Mouse (Mus musculus) midbrain, embryonic 15.5 days (tissue): ENCODE results near the gene Krtap4-8. TPM values are rescaled to one million over a fixed set of nuclear protein-coding genes. Genes with fewer than 3 reads are reported as not detected.

Experiments
- polyA plus RNA-seq: library from polyadenylated mRNA; unstranded; fragments of >200 nt; fragmentation: Nextera tagmentation; extraction: Ambion mirVana; gene quantifications from 2 replicates; pipeline ENCODE4 v1.2.1, GENCODE M21; 2015

The Krtap4-8 gene
- polyA plus RNA-seq, 1 experiment from 2014 or later = not detected

Other genes starting within 250 kb of the Krtap4-8 start
- not detected in 2 replicates for gene Krt40, start 237.5 kb downstream of the Krtap4-8 start, polyA plus RNA-seq
- gene Krtap3-3, start 229.8 kb downstream of the Krtap4-8 start, polyA plus RNA-seq = not detected in 2 replicates
- gene Krtap3-2, start 223.9 kb downstream of the Krtap4-8 start, polyA plus RNA-seq = not detected in 2 replicates
- gene Gm11939, start 221.2 kb downstream of the Krtap4-8 start, polyA plus RNA-seq = not detected in 2 replicates
- not detected in 2 replicates for gene Krtap3-1, start 214.1 kb downstream of the Krtap4-8 start, polyA plus RNA-seq
- gene Krtap1-5, start 199.7 kb downstream of the Krtap4-8 start, polyA plus RNA-seq = not detected in 2 replicates
- gene Krtap1-4, start 197.1 kb downstream of the Krtap4-8 start, polyA plus RNA-seq = not detected in 2 replicates
- gene Krtap1-3, start 189.4 kb downstream of the Krtap4-8 start, polyA plus RNA-seq = not detected in 2 replicates
- gene Krtap9-3, start 182.6 kb downstream of the Krtap4-8 start, polyA plus RNA-seq = not detected in 2 replicates
- not detected in 2 replicates for gene Gm11938, start 177.4 kb downstream of the Krtap4-8 start, polyA plus RNA-seq
- gene Gm11937, start 170.5 kb downstream of the Krtap4-8 start, polyA plus RNA-seq = not detected in 2 replicates
- not detected in 2 replicates for gene Krtap2-4, start 165.9 kb downstream of the Krtap4-8 start, polyA plus RNA-seq
- not detected in 2 replicates for gene Gm11562, start 160.3 kb downstream of the Krtap4-8 start, polyA plus RNA-seq
- not detected in 2 replicates for gene Krtap4-1, start 152.5 kb downstream of the Krtap4-8 start, polyA plus RNA-seq
- gene Krtap4-2, start 145.6 kb downstream of the Krtap4-8 start, polyA plus RNA-seq = not detected in 2 replicates
- not detected in 2 replicates for gene Krtap4-7, start 136.6 kb downstream of the Krtap4-8 start, polyA plus RNA-seq
- gene Gm11555, start 130.5 kb downstream of the Krtap4-8 start, polyA plus RNA-seq = not detected in 2 replicates
- gene Gm11563, start 121.7 kb downstream of the Krtap4-8 start, polyA plus RNA-seq = not detected in 2 replicates
- gene Krtap4-6, start 114.7 kb downstream of the Krtap4-8 start, polyA plus RNA-seq = not detected in 2 replicates
- not detected in 2 replicates for gene Gm14190, start 90.0 kb downstream of the Krtap4-8 start, polyA plus RNA-seq
- gene Gm14180, start 46.4 kb downstream of the Krtap4-8 start, polyA plus RNA-seq = not detected in 2 replicates
- gene Gm11595, start 7.8 kb downstream of the Krtap4-8 start, polyA plus RNA-seq = not detected in 2 replicates
- gene Krtap4-9, start 4.5 kb upstream of the Krtap4-8 start, polyA plus RNA-seq = not detected in 2 replicates
- not detected in 2 replicates for gene Gm11596, start 12.8 kb upstream of the Krtap4-8 start, polyA plus RNA-seq
- not detected in 2 replicates for gene Gm11569, start 18.2 kb upstream of the Krtap4-8 start, polyA plus RNA-seq
- not detected in 2 replicates for gene Gm11554, start 23.7 kb upstream of the Krtap4-8 start, polyA plus RNA-seq
- not detected in 2 replicates for gene Krtap4-13, start 29.2 kb upstream of the Krtap4-8 start, polyA plus RNA-seq
- gene Gm11564, start 35.0 kb upstream of the Krtap4-8 start, polyA plus RNA-seq = not detected in 2 replicates
- gene 2300003K06Rik, start 57.4 kb upstream of the Krtap4-8 start, polyA plus RNA-seq = not detected in 2 replicates
- gene Krtap4-16, start 70.9 kb upstream of the Krtap4-8 start, polyA plus RNA-seq = not detected in 2 replicates
- not detected in 2 replicates for gene Gm11568, start 77.2 kb upstream of the Krtap4-8 start, polyA plus RNA-seq
- not detected in 2 replicates for gene Gm11559, start 83.8 kb upstream of the Krtap4-8 start, polyA plus RNA-seq
- not detected in 2 replicates for gene Krtap9-1, start 92.7 kb upstream of the Krtap4-8 start, polyA plus RNA-seq
- gene Gm11567, start 98.5 kb upstream of the Krtap4-8 start, polyA plus RNA-seq = not detected in 2 replicates
- gene Krtap31-1, start 127.2 kb upstream of the Krtap4-8 start, polyA plus RNA-seq = not detected in 2 replicates
- gene Gm11565, start 134.0 kb upstream of the Krtap4-8 start, polyA plus RNA-seq = not detected in 2 replicates
- gene Krtap31-2, start 155.6 kb upstream of the Krtap4-8 start, polyA plus RNA-seq = not detected in 2 replicates
- gene Krtap9-5, start 167.8 kb upstream of the Krtap4-8 start, polyA plus RNA-seq = not detected in 2 replicates
- gene Krtap29-1, start 198.3 kb upstream of the Krtap4-8 start, polyA plus RNA-seq = not detected in 2 replicates
- not detected in 2 replicates for gene Krtap16-1, start 205.9 kb upstream of the Krtap4-8 start, polyA plus RNA-seq
- 1.1 and 1.3 TPM in 2 replicates for gene Krtap17-1, start 213.3 kb upstream of the Krtap4-8 start, polyA plus RNA-seq
- gene Krt33a, start 235.5 kb upstream of the Krtap4-8 start, polyA plus RNA-seq = not detected in 2 replicates
- not detected in 2 replicates for gene Krt33b, start 249.2 kb upstream of the Krtap4-8 start, polyA plus RNA-seq